Mouse (Mus musculus): ENCODE measurements at regions not wholly inside any gene's neighbourhood (a gene's known extent, or its start where the extent isn't known, plus 50 kb on each side); places are given as distances from the start of the nearest gene placed in this dataset.

DNA sequence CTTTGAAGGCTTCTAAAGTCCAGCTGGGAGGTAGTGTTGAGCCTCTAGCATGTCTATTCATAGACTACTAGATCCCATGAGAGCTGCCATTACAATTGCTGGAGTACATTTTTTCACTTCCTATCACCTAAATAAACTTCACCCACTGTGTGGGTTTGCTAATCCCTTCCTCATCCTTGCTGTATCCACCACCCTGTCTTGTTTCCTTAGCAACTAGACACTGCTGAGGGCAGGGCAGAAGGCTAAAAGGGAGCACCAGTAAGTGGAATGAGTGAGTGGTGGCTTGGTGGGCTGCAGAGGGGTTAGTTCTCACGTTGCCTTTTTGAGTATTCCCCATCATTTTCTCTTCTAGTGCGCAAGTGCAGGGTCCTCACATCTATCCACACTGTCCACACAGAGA is 80.1 kb upstream of the Adgrf1 start:
- ATAC-seq (replicated peaks; ENCODE audit: insufficient number of reproducible peaks, low FRiP score, low TSS enrichment, low read depth) (no peak), DNase-seq (ENCODE audit: low spot score) (no peak)
- H3K4me2 ChIP-seq (ENCODE audit: low read depth, low read length) = no peak overlapping the region
- no peaks in the 10 kb centered on the region for H3K36me3 ChIP-seq (replicated peaks; ENCODE audit: control insufficient read depth, insufficient read depth, low read depth, low read length)
- no peak overlapping the region for H3K27ac ChIP-seq (replicated peaks; ENCODE audit: low read depth, low read length)
- H3K4me1 ChIP-seq (ENCODE audit: control insufficient read depth, insufficient read depth, low read length) = no peaks in the 10 kb centered on the region
- H3K4me3 ChIP-seq (ENCODE audit: low read depth, low read length) = no peak overlapping the region
- 68% methylated on average over 2 of the region's 2 CpGs for WGBS
- H3K27me3 ChIP-seq (ENCODE audit: control insufficient read depth, insufficient read depth, low read length) = no peaks in the 10 kb centered on the region
- H3K9ac ChIP-seq (replicated peaks; ENCODE audit: low read length) = no peak overlapping the region
- H3K9me3 ChIP-seq (replicated peaks; ENCODE audit: control insufficient read depth, low read length) = no peaks in the 10 kb centered on the region

DNA sequence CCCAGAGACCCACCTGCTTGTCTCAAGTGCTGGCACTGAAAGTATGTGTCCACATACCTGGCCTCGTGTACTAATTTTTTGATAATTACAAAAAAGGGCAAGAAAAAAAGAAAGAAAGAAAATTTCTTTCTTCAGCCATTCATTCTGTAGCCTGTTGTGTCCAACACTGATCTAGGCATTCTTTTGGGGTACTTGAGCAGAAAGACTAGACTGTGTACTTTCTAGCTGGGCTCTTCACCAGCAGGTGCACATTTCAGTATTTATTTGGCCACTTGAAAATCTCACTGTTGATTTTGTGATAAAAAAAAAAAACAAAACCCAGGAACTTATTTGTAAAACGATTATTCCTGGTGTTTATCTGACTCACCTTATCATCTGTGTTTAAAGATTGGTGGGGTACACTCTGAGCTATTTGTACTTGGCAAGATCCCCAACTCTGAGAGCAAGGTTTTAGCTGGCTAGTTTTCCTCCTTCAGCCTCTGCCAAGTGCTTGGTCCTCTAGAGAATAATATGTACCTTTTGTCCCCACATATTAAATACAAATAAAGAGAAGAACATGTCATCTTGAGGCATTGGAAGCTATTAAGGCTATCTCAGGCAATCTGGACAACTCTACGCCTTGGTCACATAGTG is 79.2 kb upstream of the Adgrf1 start:
- no peak for ATAC-seq (replicated peaks; ENCODE audit: insufficient number of reproducible peaks, low FRiP score, low TSS enrichment, low read depth)

DNA sequence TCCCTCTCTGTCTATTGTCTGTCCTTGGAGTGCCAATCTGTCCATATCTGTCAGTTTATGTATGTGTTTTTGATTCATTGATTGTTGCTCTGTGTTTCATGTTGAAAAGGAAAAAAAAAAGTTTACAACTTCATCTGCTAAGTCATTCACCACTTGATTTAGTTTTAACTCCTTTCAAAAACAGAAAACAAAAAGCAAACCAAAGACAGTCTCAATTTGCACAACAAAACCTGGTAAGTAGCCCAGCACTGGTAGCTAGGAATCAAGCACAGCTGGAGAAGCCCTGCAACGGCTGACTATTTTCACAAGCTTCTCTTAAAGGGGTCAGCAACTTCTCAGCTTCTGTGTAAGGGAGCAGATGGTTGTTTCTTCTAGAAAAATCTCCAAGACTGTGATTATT is 72.9 kb upstream of the Adgrf1 start:
- no peak for DNase-seq (ENCODE audit: low spot score)
- Histone ChIP-seq H3K9ac (replicated peaks; ENCODE audit: low read length) (no peak overlapping the region), H3K4me2 (ENCODE audit: low read depth, low read length) (no peak overlapping the region), H3K27ac (replicated peaks; ENCODE audit: low read depth, low read length) (no peak overlapping the region), H3K36me3 (replicated peaks; ENCODE audit: control insufficient read depth, insufficient read depth, low read depth, low read length) (no peaks in the 10 kb centered on the region), H3K4me1 (ENCODE audit: control insufficient read depth, insufficient read depth, low read length) (no peaks in the 10 kb centered on the region), H3K9me3 (replicated peaks; ENCODE audit: control insufficient read depth, low read length) (no peaks in the 10 kb centered on the region), H3K27me3 (ENCODE audit: control insufficient read depth, insufficient read depth, low read length) (no peaks in the 10 kb centered on the region), H3K4me3 (ENCODE audit: low read depth, low read length) (no peak overlapping the region)
- 55% methylated on average over 1 of the region's 1 CpGs for WGBS
- no peak for ATAC-seq (replicated peaks; ENCODE audit: insufficient number of reproducible peaks, low FRiP score, low TSS enrichment, low read depth)

More for the DNA sequence above, 79.2 kb upstream of the Adgrf1 start:
- H3K4me2 ChIP-seq (ENCODE audit: low read depth, low read length) = no peak overlapping the region
- H3K4me3 ChIP-seq (ENCODE audit: low read depth, low read length) = no peak overlapping the region
- H3K4me1 ChIP-seq (ENCODE audit: control insufficient read depth, insufficient read depth, low read length) = no peaks in the 10 kb centered on the region
- no peaks in the 10 kb centered on the region for H3K36me3 ChIP-seq (replicated peaks; ENCODE audit: control insufficient read depth, insufficient read depth, low read depth, low read length)
- no peaks in the 10 kb centered on the region for H3K27me3 ChIP-seq (ENCODE audit: control insufficient read depth, insufficient read depth, low read length)
- H3K27ac ChIP-seq (replicated peaks; ENCODE audit: low read depth, low read length) = no peak overlapping the region
- no peak for DNase-seq (ENCODE audit: low spot score)
- no peaks in the 10 kb centered on the region for H3K9me3 ChIP-seq (replicated peaks; ENCODE audit: control insufficient read depth, low read length)
- 79% methylated on average over 3 of the region's 3 CpGs for WGBS
- H3K9ac ChIP-seq (replicated peaks; ENCODE audit: low read length) = no peak overlapping the region

GRCm38 (mm10) chr17:43200832-43201231 is 69.3 kb upstream of the Adgrf1 start:
- DNase-seq (ENCODE audit: low spot score) (no peak), ATAC-seq (replicated peaks; ENCODE audit: insufficient number of reproducible peaks, low FRiP score, low TSS enrichment, low read depth) (no peak)
- Histone ChIP-seq H3K27ac (replicated peaks; ENCODE audit: low read depth, low read length) (no peak overlapping the region), H3K4me2 (ENCODE audit: low read depth, low read length) (no peak overlapping the region), H3K4me3 (ENCODE audit: low read depth, low read length) (no peak overlapping the region), H3K36me3 (replicated peaks; ENCODE audit: control insufficient read depth, insufficient read depth, low read depth, low read length) (no peaks in the 10 kb centered on the region), H3K4me1 (ENCODE audit: control insufficient read depth, insufficient read depth, low read length) (no peaks in the 10 kb centered on the region), H3K9ac (replicated peaks; ENCODE audit: low read length) (no peak overlapping the region), H3K27me3 (ENCODE audit: control insufficient read depth, insufficient read depth, low read length) (no peaks in the 10 kb centered on the region), H3K9me3 (replicated peaks; ENCODE audit: control insufficient read depth, low read length) (no peaks in the 10 kb centered on the region)
- WGBS = 58% methylated on average over 2 of the region's 2 CpGs

DNA sequence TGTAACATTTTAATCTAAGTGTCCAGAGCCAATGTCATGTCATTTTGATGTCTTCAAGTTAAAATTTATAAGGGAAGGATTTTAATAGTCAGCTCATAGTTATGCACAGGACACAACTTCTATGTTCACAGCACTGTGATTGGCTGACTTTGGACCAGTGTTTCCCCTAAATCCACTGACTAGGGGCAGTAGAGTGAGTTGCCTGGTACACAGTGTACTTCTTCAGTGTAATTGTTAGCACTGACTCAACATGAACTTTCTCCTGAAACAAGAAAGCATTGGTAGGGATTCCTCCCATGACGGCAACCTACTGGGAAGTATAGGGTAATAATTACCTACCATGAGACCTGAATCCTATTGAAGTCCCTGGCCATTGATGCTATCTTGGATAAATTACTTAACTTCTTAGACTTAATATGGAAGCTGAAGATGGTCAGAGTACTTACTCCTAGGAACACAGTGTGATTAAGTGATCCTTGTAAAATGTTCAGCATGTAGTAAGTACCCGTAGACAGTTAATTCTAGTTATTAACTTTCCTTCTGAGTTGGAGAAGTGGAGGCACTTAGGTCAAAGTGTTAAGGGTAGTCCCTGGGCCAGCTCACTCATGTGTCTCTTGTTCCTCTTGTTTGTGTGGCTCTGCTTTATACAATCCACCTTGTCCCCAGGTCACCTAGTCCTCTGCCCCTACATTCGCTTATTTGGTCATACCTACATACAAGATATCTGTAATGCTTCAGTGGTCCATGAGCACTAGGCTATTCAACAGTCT is 63.2 kb upstream of the Adgrf1 start:
- Histone ChIP-seq H3K4me2 (ENCODE audit: low read depth, low read length) (no peak overlapping the region), H3K36me3 (replicated peaks; ENCODE audit: control insufficient read depth, insufficient read depth, low read depth, low read length) (no peaks in the 10 kb centered on the region), H3K4me3 (ENCODE audit: low read depth, low read length) (no peak overlapping the region), H3K27ac (replicated peaks; ENCODE audit: low read depth, low read length) (no peak overlapping the region), H3K9ac (replicated peaks; ENCODE audit: low read length) (no peak overlapping the region), H3K4me1 (ENCODE audit: control insufficient read depth, insufficient read depth, low read length) (no peaks in the 10 kb centered on the region), H3K27me3 (ENCODE audit: control insufficient read depth, insufficient read depth, low read length) (no peaks in the 10 kb centered on the region), H3K9me3 (replicated peaks; ENCODE audit: control insufficient read depth, low read length) (no peaks in the 10 kb centered on the region)
- DNase-seq (ENCODE audit: low spot score) (no peak), ATAC-seq (replicated peaks; ENCODE audit: insufficient number of reproducible peaks, low FRiP score, low TSS enrichment, low read depth) (no peak)
- 91% methylated on average over 3 of the region's 3 CpGs for WGBS

- Histone ChIP-seq H3K36me3 (replicated peaks; ENCODE audit: control insufficient read depth, insufficient read depth, low read depth, low read length) (no peaks in the 10 kb centered on the region), H3K4me2 (ENCODE audit: low read depth, low read length) (no peak overlapping the region), H3K27ac (replicated peaks; ENCODE audit: low read depth, low read length) (no peak overlapping the region), H3K9me3 (replicated peaks; ENCODE audit: control insufficient read depth, low read length) (no peaks in the 10 kb centered on the region), H3K27me3 (ENCODE audit: control insufficient read depth, insufficient read depth, low read length) (no peaks in the 10 kb centered on the region), H3K9ac (replicated peaks; ENCODE audit: low read length) (no peak overlapping the region), H3K4me3 (ENCODE audit: low read depth, low read length) (no peak overlapping the region), H3K4me1 (ENCODE audit: control insufficient read depth, insufficient read depth, low read length) (no peaks in the 10 kb centered on the region)
- DNase-seq (ENCODE audit: low spot score) (no peak), ATAC-seq (replicated peaks; ENCODE audit: insufficient number of reproducible peaks, low FRiP score, low TSS enrichment, low read depth) (no peak)
- WGBS = 74% methylated on average over 1 of the region's 1 CpGs
These were observed 60.4 kb upstream of the Adgrf1 start for GRCm38 (mm10) chr17:43209727-43210126.

- no peaks in the 10 kb centered on the region for H3K9me3 ChIP-seq (replicated peaks; ENCODE audit: control insufficient read depth, low read length)
- H3K4me3 ChIP-seq (ENCODE audit: low read depth, low read length) = no peak overlapping the region
- no peak overlapping the region for H3K27ac ChIP-seq (replicated peaks; ENCODE audit: low read depth, low read length)
- no peaks in the 10 kb centered on the region for H3K4me1 ChIP-seq (ENCODE audit: control insufficient read depth, insufficient read depth, low read length)
- DNase-seq (ENCODE audit: low spot score) = no peak
- H3K4me2 ChIP-seq (ENCODE audit: low read depth, low read length) = no peak overlapping the region
- 86% methylated on average over 1 of the region's 1 CpGs for WGBS
- no peak for ATAC-seq (replicated peaks; ENCODE audit: insufficient number of reproducible peaks, low FRiP score, low TSS enrichment, low read depth)
- H3K27me3 ChIP-seq (ENCODE audit: control insufficient read depth, insufficient read depth, low read length) = no peaks in the 10 kb centered on the region
- H3K9ac ChIP-seq (replicated peaks; ENCODE audit: low read length) = no peak overlapping the region
- H3K36me3 ChIP-seq (replicated peaks; ENCODE audit: control insufficient read depth, insufficient read depth, low read depth, low read length) = no peaks in the 10 kb centered on the region
These were observed 56.1 kb upstream of the Adgrf1 start for GRCm38 (mm10) chr17:43214038-43214437.

- Histone ChIP-seq H3K36me3 (replicated peaks; ENCODE audit: control insufficient read depth, insufficient read depth, low read depth, low read length) (no peaks in the 10 kb centered on the region), H3K9me3 (replicated peaks; ENCODE audit: control insufficient read depth, low read length) (no peaks in the 10 kb centered on the region), H3K27ac (replicated peaks; ENCODE audit: low read depth, low read length) (no peak overlapping the region), H3K4me2 (ENCODE audit: low read depth, low read length) (no peak overlapping the region), H3K4me3 (ENCODE audit: low read depth, low read length) (no peak overlapping the region), H3K4me1 (ENCODE audit: control insufficient read depth, insufficient read depth, low read length) (no peaks in the 10 kb centered on the region), H3K9ac (replicated peaks; ENCODE audit: low read length) (no peak overlapping the region), H3K27me3 (ENCODE audit: control insufficient read depth, insufficient read depth, low read length) (no peaks in the 10 kb centered on the region)
- no peak for DNase-seq (ENCODE audit: low spot score)
- 77% methylated on average over 4 of the region's 4 CpGs for WGBS
- ATAC-seq (replicated peaks; ENCODE audit: insufficient number of reproducible peaks, low FRiP score, low TSS enrichment, low read depth) = no peak
These were observed 50.5 kb upstream of the Adgrf1 start for GRCm38 (mm10) chr17:43219636-43220035.
